Mouse (Mus musculus) limb, embryonic 10.5 days (tissue): ENCODE data around the gene Glis1. TPM values are rescaled to one million over a fixed set of nuclear protein-coding genes. Genes with fewer than 3 reads are reported as not detected.

Experiments
- DNase-seq: peaks from one replicate; pipeline ENCODE4 v3.0.0-alpha.2; 2017; ENCODE audit warnings: low spot score
- H3K27ac ChIP-seq: fragments of 300-500 bp; sonication (generic); 2 replicates; pipeline ENCODE4 v1.5.1; 2016; ENCODE audit warnings: mild to moderate bottlenecking
- H3K27me3 ChIP-seq: fragments of 300-500 bp; sonication (generic); 2 replicates; pipeline ENCODE4 v1.6.1; 2016; ENCODE audit warnings: low read depth, mild to moderate bottlenecking; ENCODE audit not compliant: poor library complexity, severe bottlenecking
- H3K36me3 ChIP-seq: fragments of 300-500 bp; sonication (generic); 2 replicates; pipeline ENCODE4 v1.6.1; 2016; ENCODE audit warnings: mild to moderate bottlenecking, moderate library complexity
- H3K4me1 ChIP-seq: fragments of 300-500 bp; sonication (generic); 2 replicates; pipeline ENCODE4 v1.6.1; 2016
- H3K4me3 ChIP-seq: fragments of 300-500 bp; sonication (generic); 2 replicates; pipeline ENCODE4 v1.5.1; 2016; ENCODE audit warnings: mild to moderate bottlenecking, moderate library complexity
- H3K9me3 ChIP-seq: fragments of 300-500 bp; sonication (generic); replicated peaks from 2 replicates; pipeline ENCODE4 v1.6.1; 2016; ENCODE audit warnings: mild to moderate bottlenecking
- WGBS: fragments of 180-500 bp; shearing (Covaris S2); methylation state at CpG from one replicate; pipeline ENCODE4 v1.1.7; 2016; 5-methylcytosine and 5-hydroxymethylcytosine counted together
- polyA plus RNA-seq: library from polyadenylated mRNA; unstranded; fragments of >200 nt; fragmentation: Nextera tagmentation; extraction: Ambion mirVana; gene quantifications from 2 replicates; pipeline ENCODE4 v1.2.1, GENCODE M21; 2016

Gene Glis1
- polyA plus RNA-seq, 1 experiment from 2014 or later: 9.9 TPM

- Histone ChIP-seq H3K9me3 (no peaks in the 10 kb centered on the region), H3K4me1 (peaks cover 74% of the 10 kb centered on the region), H3K27ac (peak overlapping the region; percentile 72), H3K27me3 (peaks cover 69% of the 10 kb centered on the region), H3K4me3 (0 out of 2 replicates have a peak overlapping the region, but pooled peaks have one; percentile 4), H3K36me3 (no peaks in the 10 kb centered on the region)
- WGBS: 38% methylated on average over 19 of the region's 19 CpGs
- peak; percentile 62 for DNase-seq
Measured at GRCm38 (mm10) chr4:107570329-107571014, 136.1 kb downstream of the Glis1 start.

DNA sequence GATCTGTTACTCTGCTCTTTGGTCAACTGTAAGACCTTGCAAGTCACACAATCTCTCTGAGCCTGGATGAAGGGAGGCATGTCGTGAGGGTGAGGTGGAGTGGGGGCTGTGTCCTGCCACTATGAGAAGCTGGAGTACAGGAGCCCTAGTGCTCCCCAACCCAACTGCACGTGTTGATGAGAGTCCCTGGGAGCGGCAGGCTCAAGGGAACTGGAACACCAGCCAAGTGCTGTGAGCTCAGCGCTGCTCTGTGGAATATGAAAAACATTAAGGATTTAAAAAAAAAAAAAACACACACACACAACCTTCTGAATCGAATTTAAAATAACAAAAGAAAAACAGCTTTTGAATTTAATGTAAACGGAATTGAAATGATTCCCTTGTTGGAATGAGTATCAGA, 141.4 kb downstream of the Glis1 start:
- Histone ChIP-seq H3K27ac (0 out of 2 replicates have a peak overlapping the region, but pooled peaks have one; percentile 43), H3K4me3 (no peak overlapping the region), H3K36me3 (no peaks in the 10 kb centered on the region), H3K9me3 (no peaks in the 10 kb centered on the region), H3K27me3 (0 out of 2 replicates have a peak, but pooled peaks cover 31% of the 10 kb centered on the region), H3K4me1 (peaks cover 69% of the 10 kb centered on the region)
- DNase-seq: no peak
- WGBS: 83% methylated on average over 6 of the region's 6 CpGs

GRCm38 (mm10) chr4:107576742-107577141, 142.4 kb downstream of the Glis1 start:
- DNase-seq: no peak
- H3K36me3 ChIP-seq: no peaks in the 10 kb centered on the region
- H3K27ac ChIP-seq: peak overlapping the region; percentile 43; the same call in 1 of the 2 replicates
- H3K27me3 ChIP-seq: 0 out of 2 replicates have a peak, but pooled peaks cover 27% of the 10 kb centered on the region
- H3K9me3 ChIP-seq: no peaks in the 10 kb centered on the region
- 56% methylated on average over 6 of the region's 6 CpGs for WGBS
- H3K4me1 ChIP-seq: peaks cover 69% of the 10 kb centered on the region
- no peak overlapping the region for H3K4me3 ChIP-seq

DNA sequence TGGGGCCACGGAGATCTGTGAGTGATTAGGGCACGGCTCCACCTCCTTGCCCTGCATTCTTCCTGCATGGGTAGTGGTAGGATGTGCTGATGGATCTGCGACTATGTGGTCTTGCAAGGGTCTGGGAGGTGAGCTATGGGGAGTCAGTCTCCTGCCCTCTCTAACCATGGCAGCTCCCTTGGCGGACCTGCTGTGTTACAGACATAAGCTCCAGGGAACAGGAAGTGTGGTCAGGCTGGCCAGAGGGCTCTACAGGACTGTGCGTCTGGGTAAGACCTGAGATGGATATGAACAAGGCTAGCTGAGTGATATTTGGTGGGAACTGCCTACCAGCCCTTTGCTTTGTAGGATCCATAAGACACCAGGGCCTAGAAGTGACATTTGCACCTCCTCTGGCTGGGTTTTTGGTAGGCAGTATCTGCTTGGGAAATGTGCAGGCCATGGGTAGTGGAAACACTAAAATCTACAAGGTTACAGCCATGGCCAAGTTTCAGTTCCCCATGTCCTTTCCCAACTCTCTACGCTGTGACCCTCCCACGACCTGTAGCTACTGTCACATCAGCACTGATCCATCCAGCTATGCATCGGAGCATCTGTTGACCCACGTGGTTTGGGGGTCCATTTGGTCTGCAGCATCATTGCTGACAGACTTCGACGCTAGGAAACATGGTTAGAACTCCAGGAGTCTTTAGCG, 142.9 kb downstream of the Glis1 start:
- Histone ChIP-seq H3K4me3 (no peak overlapping the region), H3K36me3 (no peaks in the 10 kb centered on the region), H3K4me1 (peaks cover 69% of the 10 kb centered on the region), H3K27me3 (peaks cover 27% of the 10 kb centered on the region; the same call in 1 of the 2 replicates), H3K9me3 (no peaks in the 10 kb centered on the region), H3K27ac (peak overlapping the region; percentile 43; the same call in 1 of the 2 replicates)
- WGBS: 70% methylated on average over 12 of the region's 12 CpGs
- no peak for DNase-seq

GRCm38 (mm10) chr4:107580883-107581282, 146.5 kb downstream of the Glis1 start:
- DNase-seq: peak; percentile 63
- H3K9me3 ChIP-seq: no peaks in the 10 kb centered on the region

GRCm38 (mm10) chr4:107586391-107586790, 152.0 kb downstream of the Glis1 start:
- Histone ChIP-seq H3K27me3 (peaks cover 39% of the 10 kb centered on the region), H3K4me1 (peaks cover 69% of the 10 kb centered on the region), H3K36me3 (no peaks in the 10 kb centered on the region), H3K4me3 (no peak overlapping the region), H3K9me3 (no peaks in the 10 kb centered on the region), H3K27ac (peak overlapping the region; percentile 67; the same call in 1 of the 2 replicates)
- DNase-seq: no peak
- WGBS: 61% methylated on average over 5 of the region's 5 CpGs

More at GRCm38 (mm10) chr4:107580883-107581282, 146.5 kb downstream of the Glis1 start:
- 42% methylated on average over 11 of the region's 11 CpGs for WGBS
- Histone ChIP-seq H3K27me3 (peaks cover 26% of the 10 kb centered on the region), H3K4me3 (no peak overlapping the region), H3K27ac (peak overlapping the region; percentile 67), H3K36me3 (no peaks in the 10 kb centered on the region), H3K4me1 (peaks cover 71% of the 10 kb centered on the region)

DNA sequence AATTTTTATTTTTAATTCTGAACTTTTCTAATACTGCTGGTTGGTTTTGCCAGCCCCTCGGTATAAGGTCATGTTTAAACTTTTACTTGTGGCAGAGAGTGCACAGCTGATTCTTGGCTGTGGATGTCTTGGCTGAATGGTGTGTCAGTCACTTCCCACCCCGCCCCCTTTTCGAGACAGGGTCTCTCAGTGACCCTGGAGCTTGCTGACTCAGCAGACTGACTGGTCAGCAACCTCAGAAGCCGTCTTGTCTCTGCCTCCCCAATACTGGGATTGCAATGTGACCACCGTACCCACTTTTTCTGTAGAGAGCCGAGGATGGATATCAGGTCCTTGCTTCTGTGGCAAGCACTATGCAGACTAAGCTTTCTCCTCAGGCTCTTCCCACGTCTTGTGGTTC, 154.2 kb downstream of the Glis1 start:
- Histone ChIP-seq H3K9me3 (no peaks in the 10 kb centered on the region), H3K4me3 (no peak overlapping the region), H3K4me1 (peaks cover 61% of the 10 kb centered on the region), H3K36me3 (no peaks in the 10 kb centered on the region), H3K27ac (no peak overlapping the region), H3K27me3 (peaks cover 30% of the 10 kb centered on the region)
- DNase-seq: no peak
- WGBS: 88% methylated on average over 7 of the region's 7 CpGs

DNA sequence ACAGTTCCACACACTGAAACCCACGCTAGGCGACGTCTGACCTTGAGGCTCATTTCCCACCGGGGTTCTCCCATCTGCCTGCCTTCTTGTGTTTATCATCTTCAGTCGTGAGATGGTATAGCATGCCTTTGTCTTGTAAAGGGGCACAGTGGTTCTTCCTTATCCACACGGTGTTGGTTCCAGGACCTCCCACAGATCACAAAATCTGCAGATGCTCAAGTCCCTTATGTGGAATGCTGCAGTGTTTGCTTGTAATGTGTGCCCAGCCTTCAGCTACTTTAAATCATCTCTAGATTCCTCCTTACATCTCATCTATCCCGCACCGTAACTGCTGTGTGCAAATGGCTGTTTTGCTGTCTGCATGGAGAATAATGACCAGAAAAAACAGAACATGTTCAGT, 154.7 kb downstream of the Glis1 start:
- 90% methylated on average over 8 of the region's 8 CpGs for WGBS
- peaks cover 61% of the 10 kb centered on the region for H3K4me1 ChIP-seq
- H3K27ac ChIP-seq: no peak overlapping the region; the same call in 1 of the 2 replicates
- peaks cover 34% of the 10 kb centered on the region for H3K27me3 ChIP-seq
- no peaks in the 10 kb centered on the region for H3K36me3 ChIP-seq
- DNase-seq: no peak
- no peaks in the 10 kb centered on the region for H3K9me3 ChIP-seq
- H3K4me3 ChIP-seq: no peak overlapping the region

GRCm38 (mm10) chr4:107590805-107591534, 156.6 kb downstream of the Glis1 start:
- Histone ChIP-seq H3K27me3 (peaks cover 52% of the 10 kb centered on the region), H3K4me3 (no peak overlapping the region), H3K4me1 (peaks cover 74% of the 10 kb centered on the region), H3K36me3 (no peaks in the 10 kb centered on the region), H3K27ac (peak overlapping the region; percentile 79), H3K9me3 (no peaks in the 10 kb centered on the region)
- WGBS: 38% methylated on average over 14 of the region's 14 CpGs
- peak; percentile 67 for DNase-seq

DNA sequence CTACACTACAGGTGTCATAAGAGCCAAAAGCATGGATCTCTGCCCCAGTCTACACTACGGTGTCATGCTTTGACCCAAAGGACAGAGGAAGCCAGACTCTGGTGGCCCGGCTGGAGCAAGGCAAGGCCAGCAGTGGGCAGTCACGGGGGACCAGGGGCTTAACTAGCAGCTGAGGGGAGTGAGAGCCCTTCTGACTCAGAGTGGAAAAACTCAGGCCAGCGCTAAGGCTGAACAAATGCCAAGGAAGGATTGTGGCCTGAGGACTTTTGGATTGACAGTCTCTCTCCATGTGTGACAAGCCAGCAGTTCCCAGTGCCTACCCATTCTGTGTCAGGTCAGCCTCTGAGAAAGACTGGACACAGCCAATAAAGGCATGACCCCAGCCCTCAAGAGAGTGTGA, 159.0 kb downstream of the Glis1 start:
- Histone ChIP-seq H3K27ac (no peak overlapping the region), H3K4me1 (peaks cover 77% of the 10 kb centered on the region), H3K4me3 (no peak overlapping the region), H3K27me3 (peaks cover 61% of the 10 kb centered on the region), H3K9me3 (no peaks in the 10 kb centered on the region), H3K36me3 (no peaks in the 10 kb centered on the region)
- WGBS: 85% methylated on average over 4 of the region's 4 CpGs
- DNase-seq: no peak

GRCm38 (mm10) chr4:107597226-107597897, 163.0 kb downstream of the Glis1 start:
- no peak for DNase-seq
- 23% methylated on average over 9 of the region's 9 CpGs for WGBS
- peaks cover 65% of the 10 kb centered on the region for H3K4me1 ChIP-seq
- H3K4me3 ChIP-seq: 0 out of 2 replicates have a peak overlapping the region, but pooled peaks have one; percentile 2
- H3K27ac ChIP-seq: peak overlapping the region; percentile 72
- peaks cover 54% of the 10 kb centered on the region for H3K27me3 ChIP-seq
- no peaks in the 10 kb centered on the region for H3K9me3 ChIP-seq
- H3K36me3 ChIP-seq: no peaks in the 10 kb centered on the region

- H3K27ac ChIP-seq: peak overlapping the region; percentile 72
- peaks cover 60% of the 10 kb centered on the region for H3K27me3 ChIP-seq
- 16% methylated on average over 10 of the region's 10 CpGs for WGBS
- H3K4me1 ChIP-seq: peaks cover 67% of the 10 kb centered on the region
- no peaks in the 10 kb centered on the region for H3K36me3 ChIP-seq
- 0 out of 2 replicates have a peak overlapping the region, but pooled peaks have one; percentile 2 for H3K4me3 ChIP-seq
- no peaks in the 10 kb centered on the region for H3K9me3 ChIP-seq
- no peak for DNase-seq
Measured at GRCm38 (mm10) chr4:107597898-107598580, 163.6 kb downstream of the Glis1 start.
